Mouse (Mus musculus): ENCODE measurements around the gene Narf. TPM values are rescaled to one million over a fixed set of nuclear protein-coding genes. Genes with fewer than 3 reads are reported as not detected.

The Narf gene
- polyA plus RNA-seq (2014; fragmentation: Nextera tagmentation; extraction: Ambion mirVana): 57.8 and 58.0 TPM in 2 replicates

DNA sequence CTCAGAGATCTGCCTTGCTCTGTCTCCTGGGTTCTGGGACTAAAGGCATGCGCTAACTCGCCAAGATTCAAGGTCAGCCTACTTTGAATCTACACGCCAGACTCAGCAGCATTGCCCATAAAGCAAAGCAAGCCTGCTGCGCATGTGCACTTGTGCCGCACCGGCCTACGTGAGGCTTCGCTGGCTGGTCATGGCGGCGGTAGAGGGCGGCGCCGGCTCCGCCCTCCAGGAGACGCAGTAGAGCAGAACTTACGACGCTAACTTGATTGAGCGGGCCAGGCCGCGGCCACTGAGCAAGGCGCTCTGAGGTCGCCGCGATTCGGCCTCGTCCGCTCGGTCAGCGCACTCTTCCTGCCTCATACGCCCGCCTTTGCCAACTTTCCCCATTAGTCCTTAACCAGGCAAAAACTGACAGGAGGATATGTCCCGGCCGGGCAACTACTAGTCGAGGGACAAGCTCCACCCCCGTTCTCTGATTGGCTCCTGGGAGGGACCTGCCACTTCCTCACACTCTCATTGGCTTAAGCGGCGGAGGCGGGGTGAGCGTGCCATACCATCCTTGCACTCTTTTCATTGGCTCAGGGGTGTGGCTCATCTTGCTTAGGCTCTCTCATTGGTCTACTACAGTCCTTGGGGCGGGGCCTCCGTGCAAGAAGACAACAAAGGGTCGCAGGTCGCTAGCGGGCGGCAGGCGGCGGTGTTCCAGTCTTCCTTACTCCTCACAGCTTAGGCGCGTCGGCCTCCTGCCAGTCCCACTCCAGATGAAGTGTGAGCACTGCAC, at the start of gene Narf:
TSS of gene Narf (plus strand) at position 690 of the 781 bp plus-strand sequence.
- under 1% methylated on average over 50 of the region's 50 CpGs for WGBS

DNA sequence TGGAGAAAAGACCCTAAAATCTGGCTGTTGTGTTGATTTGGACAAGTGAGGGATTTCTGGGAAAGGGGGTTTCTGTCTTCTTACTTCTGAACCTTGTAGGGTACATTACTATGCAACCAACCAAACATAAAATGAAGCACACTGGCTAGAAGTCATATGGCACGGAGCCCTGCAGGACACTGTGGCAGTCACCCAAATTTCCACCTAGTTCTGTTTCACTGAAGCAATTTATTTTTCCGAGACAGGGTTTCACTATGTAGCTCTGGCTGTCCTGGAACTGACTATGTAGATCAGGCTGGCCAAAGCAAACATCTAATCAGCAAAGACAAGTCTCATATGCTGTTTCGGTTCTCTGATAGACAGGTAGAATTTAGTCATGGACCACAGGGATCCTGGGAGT, 47.4 kb upstream of the Narf start:
- WGBS: 63% methylated on average over 3 of the region's 3 CpGs
- H3K4me2 ChIP-seq (ENCODE audit: low read length): no peak overlapping the region
- no peak overlapping the region for H3K27ac ChIP-seq (replicated peaks in 1 of 2; ENCODE audit: control insufficient read depth in 1 of 2, insufficient read depth in 1 of 2, low read depth in 2 of 2, low read length in 2 of 2)
- no peak overlapping the region for H3K4me3 ChIP-seq (ENCODE audit: control insufficient read depth in 1 of 2, insufficient read depth in 1 of 2, low read depth in 1 of 2, low read length in 2 of 2)
- no peak for ATAC-seq (ENCODE audit: insufficient number of reproducible peaks, insufficient read depth, low FRiP score, low read depth)
- H3K4me1 ChIP-seq (ENCODE audit: control insufficient read depth in 2 of 2, insufficient read depth in 2 of 2, low read length in 2 of 2): no peaks in the 10 kb centered on the region
- no peaks in the 10 kb centered on the region for H3K27me3 ChIP-seq (ENCODE audit: control insufficient read depth, insufficient read depth, low read length)
- H3K9ac ChIP-seq (ENCODE audit: low read length): no peak overlapping the region
- H3K9me3 ChIP-seq (ENCODE audit: control insufficient read depth, low read length): no peaks in the 10 kb centered on the region
- 0 out of 2 replicates have a peak, but pooled peaks cover 6% of the 10 kb centered on the region for H3K36me3 ChIP-seq (ENCODE audit: control insufficient read depth, insufficient read depth, low read length)

More for the DNA sequence above, at the start of gene Narf:
- no peaks in the 10 kb centered on the region for H3K9me3 ChIP-seq (ENCODE audit: control insufficient read depth, low read length)
- H3K4me3 ChIP-seq (ENCODE audit: control insufficient read depth in 1 of 2, insufficient read depth in 1 of 2, low read depth in 1 of 2, low read length in 2 of 2): peak within 1 kb of the TSS; percentile 82 to 95
- peaks cover 31% of the 10 kb centered on the region for H3K36me3 ChIP-seq (ENCODE audit: control insufficient read depth, insufficient read depth, low read length)
- H3K4me1 ChIP-seq (ENCODE audit: control insufficient read depth in 2 of 2, insufficient read depth in 2 of 2, low read length in 2 of 2): peaks cover 9 to 38% of the 10 kb centered on the region in 2 experiments
- H3K4me2 ChIP-seq (ENCODE audit: low read length): peak within 1 kb of the TSS; percentile 70
- peak; percentile 100 for ATAC-seq (ENCODE audit: insufficient number of reproducible peaks, insufficient read depth, low FRiP score, low read depth)
- no peaks in the 10 kb centered on the region for H3K27me3 ChIP-seq (ENCODE audit: control insufficient read depth, insufficient read depth, low read length)
- H3K9ac ChIP-seq (ENCODE audit: low read length): peak within 1 kb of the TSS; percentile 84
- H3K27ac ChIP-seq (replicated peaks in 1 of 2; ENCODE audit: control insufficient read depth in 1 of 2, insufficient read depth in 1 of 2, low read depth in 2 of 2, low read length in 2 of 2): peak within 1 kb of the TSS; percentile 97 to 100

DNA sequence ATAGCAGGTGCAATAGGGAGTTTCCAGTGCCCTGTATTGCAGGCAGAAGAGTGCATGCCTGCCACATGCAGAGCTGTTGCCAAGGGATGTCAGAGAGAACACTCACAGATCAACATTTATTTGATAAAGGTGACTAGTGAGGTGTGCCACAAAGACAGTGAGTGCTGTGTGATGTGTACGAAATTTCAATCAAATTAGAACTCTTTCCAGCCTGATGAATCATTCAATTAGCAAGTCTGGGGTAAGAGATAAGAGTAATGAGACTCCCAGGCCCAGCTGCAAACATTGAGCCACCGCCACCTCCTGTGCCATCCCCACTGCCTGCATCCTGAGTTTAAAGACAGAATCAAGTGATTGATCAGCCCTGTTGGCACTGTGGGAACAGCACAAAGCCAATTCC, 44.3 kb upstream of the Narf start:
- no peak overlapping the region for H3K4me2 ChIP-seq (ENCODE audit: low read length)
- no peaks in the 10 kb centered on the region for H3K4me1 ChIP-seq (ENCODE audit: control insufficient read depth in 2 of 2, insufficient read depth in 2 of 2, low read length in 2 of 2)
- no peak overlapping the region for H3K27ac ChIP-seq (replicated peaks in 1 of 2; ENCODE audit: control insufficient read depth in 1 of 2, insufficient read depth in 1 of 2, low read depth in 2 of 2, low read length in 2 of 2)
- no peaks in the 10 kb centered on the region for H3K9me3 ChIP-seq (ENCODE audit: control insufficient read depth, low read length)
- WGBS: 64% methylated on average over 2 of the region's 2 CpGs
- peaks cover 4% of the 10 kb centered on the region; the same call in 1 of the 2 replicates for H3K36me3 ChIP-seq (ENCODE audit: control insufficient read depth, insufficient read depth, low read length)
- no peak overlapping the region for H3K4me3 ChIP-seq (ENCODE audit: control insufficient read depth in 1 of 2, insufficient read depth in 1 of 2, low read depth in 1 of 2, low read length in 2 of 2)
- H3K9ac ChIP-seq (ENCODE audit: low read length): no peak overlapping the region
- no peaks in the 10 kb centered on the region for H3K27me3 ChIP-seq (ENCODE audit: control insufficient read depth, insufficient read depth, low read length)
- ATAC-seq (ENCODE audit: insufficient number of reproducible peaks, insufficient read depth, low FRiP score, low read depth): no peak

DNA sequence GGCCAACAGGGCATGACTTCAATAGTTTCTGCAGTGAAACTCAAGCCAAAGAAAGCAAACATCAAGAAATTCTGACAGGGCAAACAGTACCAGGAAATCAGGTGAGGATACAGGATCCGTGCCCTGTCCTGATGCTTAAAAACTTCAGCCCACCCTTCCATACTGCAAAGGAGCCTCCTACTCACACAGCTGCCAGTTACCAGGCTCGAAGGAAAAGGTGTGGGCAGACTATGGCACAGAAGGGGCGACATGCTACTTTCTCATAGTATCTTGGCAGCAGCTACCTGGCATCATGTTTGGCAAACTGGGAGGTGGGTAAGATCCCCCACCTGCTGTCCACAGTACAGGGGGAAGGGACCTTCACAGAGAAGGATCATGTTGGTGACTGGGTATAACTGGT, 43.6 kb upstream of the Narf start:
- H3K4me3 ChIP-seq (ENCODE audit: control insufficient read depth in 1 of 2, insufficient read depth in 1 of 2, low read depth in 1 of 2, low read length in 2 of 2): no peak overlapping the region
- H3K27ac ChIP-seq (replicated peaks in 1 of 2; ENCODE audit: control insufficient read depth in 1 of 2, insufficient read depth in 1 of 2, low read depth in 2 of 2, low read length in 2 of 2): no peak overlapping the region
- H3K4me2 ChIP-seq (ENCODE audit: low read length): no peak overlapping the region
- H3K9ac ChIP-seq (ENCODE audit: low read length): no peak overlapping the region
- 80% methylated on average over 3 of the region's 3 CpGs for WGBS
- H3K4me1 ChIP-seq (ENCODE audit: control insufficient read depth in 2 of 2, insufficient read depth in 2 of 2, low read length in 2 of 2): no peaks in the 10 kb centered on the region
- H3K9me3 ChIP-seq (ENCODE audit: control insufficient read depth, low read length): no peaks in the 10 kb centered on the region
- H3K27me3 ChIP-seq (ENCODE audit: control insufficient read depth, insufficient read depth, low read length): no peaks in the 10 kb centered on the region
- no peak for ATAC-seq (ENCODE audit: insufficient number of reproducible peaks, insufficient read depth, low FRiP score, low read depth)
- H3K36me3 ChIP-seq (ENCODE audit: control insufficient read depth, insufficient read depth, low read length): peaks cover 3% of the 10 kb centered on the region; the same call in 1 of the 2 replicates

DNA sequence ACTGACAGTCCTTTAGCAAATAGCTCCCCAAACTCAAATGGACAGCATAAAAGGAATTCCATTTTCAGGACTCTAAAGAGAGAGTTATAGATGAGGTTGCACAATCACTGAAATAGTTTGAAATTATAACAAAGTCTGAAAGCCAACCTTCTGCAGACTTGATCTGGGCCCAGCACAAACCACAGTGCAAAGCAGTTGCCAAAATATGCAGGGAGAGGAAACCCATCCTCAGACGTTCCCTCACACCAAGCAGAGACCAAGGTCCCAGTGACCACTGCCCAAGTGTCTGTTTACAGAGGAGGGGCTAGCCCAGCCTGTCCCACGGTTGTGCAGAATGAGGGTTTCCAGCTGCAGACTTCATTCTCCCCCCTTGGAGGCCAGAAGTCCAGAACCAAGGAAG, 38.4 kb upstream of the Narf start:
- Histone ChIP-seq H3K9me3 (ENCODE audit: control insufficient read depth, low read length) (no peaks in the 10 kb centered on the region), H3K27ac (replicated peaks in 1 of 2; ENCODE audit: control insufficient read depth in 1 of 2, insufficient read depth in 1 of 2, low read depth in 2 of 2, low read length in 2 of 2) (no peak overlapping the region), H3K9ac (ENCODE audit: low read length) (no peak overlapping the region), H3K36me3 (ENCODE audit: control insufficient read depth, insufficient read depth, low read length) (no peaks in the 10 kb centered on the region; the same call in 1 of the 2 replicates), H3K27me3 (ENCODE audit: control insufficient read depth, insufficient read depth, low read length) (no peaks in the 10 kb centered on the region), H3K4me3 (ENCODE audit: control insufficient read depth in 1 of 2, insufficient read depth in 1 of 2, low read depth in 1 of 2, low read length in 2 of 2) (no peak overlapping the region), H3K4me2 (ENCODE audit: low read length) (no peak overlapping the region), H3K4me1 (ENCODE audit: control insufficient read depth in 2 of 2, insufficient read depth in 2 of 2, low read length in 2 of 2) (peaks cover 0 to 6% of the 10 kb centered on the region in 2 experiments; a peak in 2 of 4 replicates)
- WGBS: 48% methylated on average over 2 of the region's 2 CpGs
- no peak for ATAC-seq (ENCODE audit: insufficient number of reproducible peaks, insufficient read depth, low FRiP score, low read depth)

DNA sequence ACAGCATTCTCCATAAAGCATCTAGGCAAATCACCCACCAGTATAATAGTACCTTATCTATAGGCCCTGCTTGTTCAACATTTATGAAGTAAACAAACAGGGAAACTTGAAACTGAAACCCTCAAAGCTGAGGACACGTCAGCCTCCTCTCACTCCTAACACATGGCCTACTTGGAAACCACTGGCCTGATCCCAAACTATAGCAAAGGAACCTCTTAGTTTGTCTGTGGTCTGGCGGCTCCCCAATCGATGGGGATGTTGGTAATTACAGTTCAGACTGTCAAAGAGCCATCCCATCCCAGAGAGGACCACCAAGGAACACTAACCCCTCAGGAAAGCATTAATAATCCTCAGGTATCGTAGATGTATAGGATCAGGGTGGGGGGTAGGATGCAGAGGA, 37.2 kb upstream of the Narf start:
- no peak overlapping the region for H3K4me2 ChIP-seq (ENCODE audit: low read length)
- no peaks in the 10 kb centered on the region; the same call in 1 of the 2 replicates for H3K36me3 ChIP-seq (ENCODE audit: control insufficient read depth, insufficient read depth, low read length)
- no peaks in the 10 kb centered on the region for H3K9me3 ChIP-seq (ENCODE audit: control insufficient read depth, low read length)
- H3K4me3 ChIP-seq (ENCODE audit: control insufficient read depth in 1 of 2, insufficient read depth in 1 of 2, low read depth in 1 of 2, low read length in 2 of 2): no peak overlapping the region
- WGBS: 86% methylated on average over 4 of the region's 4 CpGs
- H3K9ac ChIP-seq (ENCODE audit: low read length): no peak overlapping the region
- H3K27me3 ChIP-seq (ENCODE audit: control insufficient read depth, insufficient read depth, low read length): no peaks in the 10 kb centered on the region
- H3K27ac ChIP-seq (replicated peaks in 1 of 2; ENCODE audit: control insufficient read depth in 1 of 2, insufficient read depth in 1 of 2, low read depth in 2 of 2, low read length in 2 of 2): no peak overlapping the region
- H3K4me1 ChIP-seq (ENCODE audit: control insufficient read depth in 2 of 2, insufficient read depth in 2 of 2, low read length in 2 of 2): peaks cover 2 to 10% of the 10 kb centered on the region in 2 experiments; a peak in 2 of 4 replicates
- no peak for ATAC-seq (ENCODE audit: insufficient number of reproducible peaks, insufficient read depth, low FRiP score, low read depth)

DNA sequence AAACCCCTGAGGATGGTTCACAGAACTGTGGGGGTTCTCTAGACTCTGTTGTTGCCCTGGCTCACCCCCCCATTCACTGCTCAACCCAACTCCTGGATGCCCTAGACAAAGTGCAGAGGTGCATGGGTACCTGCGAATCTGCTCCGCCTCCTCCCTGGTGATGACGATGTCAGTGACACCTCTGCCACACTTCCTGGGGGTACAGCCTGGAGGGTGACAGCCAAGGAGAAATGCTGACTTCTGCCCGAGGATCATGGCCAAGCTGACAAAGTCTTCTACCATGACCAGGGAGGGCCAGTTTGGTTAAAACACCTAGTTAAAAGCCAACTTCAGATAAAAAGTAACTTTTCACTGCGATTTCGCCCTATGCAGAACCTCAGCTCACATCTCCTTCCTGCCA, 36.3 kb upstream of the Narf start:
- no peak for ATAC-seq (ENCODE audit: insufficient number of reproducible peaks, insufficient read depth, low FRiP score, low read depth)
- Histone ChIP-seq H3K27me3 (ENCODE audit: control insufficient read depth, insufficient read depth, low read length) (no peaks in the 10 kb centered on the region), H3K4me3 (ENCODE audit: control insufficient read depth in 1 of 2, insufficient read depth in 1 of 2, low read depth in 1 of 2, low read length in 2 of 2) (no peak overlapping the region), H3K36me3 (ENCODE audit: control insufficient read depth, insufficient read depth, low read length) (no peaks in the 10 kb centered on the region; the same call in 1 of the 2 replicates), H3K27ac (replicated peaks in 1 of 2; ENCODE audit: control insufficient read depth in 1 of 2, insufficient read depth in 1 of 2, low read depth in 2 of 2, low read length in 2 of 2) (no peak overlapping the region), H3K4me1 (ENCODE audit: control insufficient read depth in 2 of 2, insufficient read depth in 2 of 2, low read length in 2 of 2) (peaks cover 2 to 16% of the 10 kb centered on the region in 2 experiments; a peak in 2 of 4 replicates), H3K9ac (ENCODE audit: low read length) (no peak overlapping the region), H3K4me2 (ENCODE audit: low read length) (no peak overlapping the region), H3K9me3 (ENCODE audit: control insufficient read depth, low read length) (no peaks in the 10 kb centered on the region)
- 85% methylated on average over 6 of the region's 6 CpGs for WGBS

Measured in heart, embryonic 14.5 days (tissue).